8 mouse cellular contexts compared by ENCODE assay signal in the genomic region with DNA sequence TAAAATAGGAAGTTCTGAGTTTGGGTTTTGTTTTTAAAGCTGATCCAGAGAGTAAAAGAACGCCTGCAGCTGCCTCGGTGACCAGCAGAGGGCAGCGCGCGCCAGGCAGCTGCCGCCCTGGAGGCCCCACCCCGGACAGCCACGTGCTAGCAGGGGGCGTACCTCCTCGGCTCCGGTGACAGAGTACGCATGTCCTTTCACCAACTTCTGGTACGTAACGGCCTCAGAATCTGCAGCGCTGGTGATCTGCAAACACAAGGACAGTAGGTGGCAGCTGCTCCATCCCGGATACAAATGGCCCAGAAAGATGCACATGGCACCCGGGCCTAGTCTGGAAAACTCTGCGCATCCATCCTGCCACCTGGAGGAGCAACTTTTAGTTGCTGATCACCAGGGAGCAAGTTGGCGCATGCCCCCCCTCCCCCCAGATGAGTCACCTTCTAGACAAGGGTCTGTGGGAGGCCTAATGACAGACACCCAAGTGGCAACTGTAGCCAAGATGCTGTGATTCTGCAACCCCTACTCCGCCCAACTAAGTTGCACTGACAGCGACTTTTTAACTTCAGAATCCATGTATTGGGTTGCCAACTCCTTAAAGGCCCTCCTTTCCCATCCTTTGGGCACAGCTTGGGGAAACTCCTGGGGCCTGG. TPM values are rescaled to one million over a fixed set of nuclear protein-coding genes. Genes with fewer than 3 reads are reported as not detected.
DNase-seq lines count a peak whose midpoint lies in the region; ATAC-seq lines count a peak whose summit lies in the region.

No protein-coding gene starts in this region.

- 0 out of 2 replicates have a peak overlapping the region, but pooled peaks have one; percentile 4 for H3K9ac ChIP-seq in intestine, embryonic 16.5 days (ENCODE audit: low read depth, low read length)
- no peak overlapping the region for H3K9ac ChIP-seq in midbrain, embryonic 11.5 days (ENCODE audit: low read length)

- peak overlapping the region; percentile 43; the same call in 1 of the 2 replicates for H3K4me2 ChIP-seq in intestine, embryonic 16.5 days (ENCODE audit: low read depth, low read length)
- H3K4me2 ChIP-seq in midbrain, embryonic 11.5 days, result peak overlapping the region; percentile 39

- WGBS in embryonic facial prominence, embryonic 10.5 days, result 10% methylated on average over 21 of the region's 21 CpGs
- 11% methylated on average over 21 of the region's 21 CpGs for WGBS in intestine, embryonic 16.5 days
- whole genome bisulfite sequencing in midbrain, embryonic 11.5 days, result 9% methylated on average over 21 of the region's 21 CpGs

- H3K4me1 ChIP-seq in embryonic facial prominence, embryonic 10.5 days, result peaks cover 23% of the 10 kb centered on the region
- H3K4me1 ChIP-seq in intestine, embryonic 16.5 days (ENCODE audit: control insufficient read depth, insufficient read depth, low read length), result peaks cover 13% of the 10 kb centered on the region
- H3K4me1 ChIP-seq in midbrain, embryonic 11.5 days (ENCODE audit: control insufficient read depth, insufficient read depth, low read length), result 0 out of 2 replicates have a peak, but pooled peaks cover 2% of the 10 kb centered on the region

- H3K36me3 ChIP-seq in embryonic facial prominence, embryonic 10.5 days (replicated peaks), result peaks cover 86% of the 10 kb centered on the region
- peaks cover 7% of the 10 kb centered on the region for H3K36me3 ChIP-seq in intestine, embryonic 16.5 days (ENCODE audit: control insufficient read depth, insufficient read depth, low read length)
- H3K36me3 ChIP-seq in midbrain, embryonic 11.5 days (ENCODE audit: control insufficient read depth, insufficient read depth, low read length), result peaks cover 8% of the 10 kb centered on the region; the same call in 1 of the 2 replicates

- peak overlapping the region; percentile 50 for H3K4me3 ChIP-seq in embryonic facial prominence, embryonic 10.5 days
- peak overlapping the region; percentile 29 for H3K4me3 ChIP-seq in intestine, embryonic 16.5 days (ENCODE audit: low read length)
- peak overlapping the region; percentile 5; the same call in 1 of the 2 replicates for H3K4me3 ChIP-seq in midbrain, embryonic 11.5 days (ENCODE audit: low read depth, low read length)

- H3K27me3 ChIP-seq in embryonic facial prominence, embryonic 10.5 days (replicated peaks; ENCODE audit: low read depth, poor library complexity, severe bottlenecking), result no peaks in the 10 kb centered on the region
- H3K27me3 ChIP-seq in intestine, embryonic 16.5 days (replicated peaks; ENCODE audit: control insufficient read depth, insufficient read depth, low read length), result no peaks in the 10 kb centered on the region
- no peaks in the 10 kb centered on the region for H3K27me3 ChIP-seq in midbrain, embryonic 11.5 days (ENCODE audit: control insufficient read depth, insufficient read depth, low read length)

- peak; percentile 96 for DNase-seq in adrenal gland, postnatal 14 days
- DNase-seq in embryonic facial prominence, embryonic 10.5 days (ENCODE audit: low spot score), result peak; percentile 92
- peak; percentile 50 for DNase-seq in gonadal fat pad, adult 2 months (ENCODE audit: low read depth)
- DNase-seq in left cerebral cortex, postnatal 36 days (ENCODE audit: low spot score in 2 of 2), result peak; percentile 89 to 92
- peak; percentile 97 for DNase-seq in midbrain, embryonic 11.5 days (ENCODE audit: low spot score, missing footprints)
- DNase-seq in right cerebral cortex, postnatal 4 days, result peak; percentile 90
- DNase-seq in yolk sac, embryonic 10.5 days (ENCODE audit: low spot score), result peak; percentile 86

- ATAC-seq in intestine, embryonic 16.5 days, result peak; percentile 94
- peak; percentile 93 for ATAC-seq in midbrain, embryonic 11.5 days (ENCODE audit: low FRiP score)

- H3K27ac ChIP-seq in embryonic facial prominence, embryonic 10.5 days (replicated peaks), result peak overlapping the region; percentile 67
- H3K27ac ChIP-seq in intestine, embryonic 16.5 days (ENCODE audit: low read length), result peak overlapping the region; percentile 45; the same call in 1 of the 2 replicates
- H3K27ac ChIP-seq in midbrain, embryonic 11.5 days (ENCODE audit: low read depth, low read length), result no peak overlapping the region

- intact Hi-C loops in left cerebral cortex, postnatal 36 days (cut with DNase I), result loop anchor here (1.0 to 2.0 kb wide), 2 partner anchors 27 to 49 kb away; partner anchors contain the start of gene Capn2

- no peaks in the 10 kb centered on the region for H3K9me3 ChIP-seq in embryonic facial prominence, embryonic 10.5 days
- no peaks in the 10 kb centered on the region for H3K9me3 ChIP-seq in intestine, embryonic 16.5 days (ENCODE audit: control insufficient read depth, low read length)
- H3K9me3 ChIP-seq in midbrain, embryonic 11.5 days (ENCODE audit: control insufficient read depth, low read length), result no peaks in the 10 kb centered on the region

RNA-seq across cellular contexts. Expression of gene Capn2, which starts 27.5 kb away (rescaled TPM):
- 72.2 and 78.0 TPM in 2 replicates for total RNA-seq in adrenal gland, postnatal 14 days (2021)
- polyA plus RNA-seq in embryonic facial prominence, embryonic 10.5 days (2016; fragmentation: Nextera tagmentation; extraction: Ambion mirVana), result 75.1 and 84.8 TPM in 2 replicates
- 54.3 and 56.7 TPM in 2 replicates for polyA plus RNA-seq in gonadal fat pad, adult 2 months (2012; rRNA removed)
- polyA plus RNA-seq in intestine, embryonic 16.5 days (2015; fragmentation: Nextera tagmentation; extraction: Ambion mirVana), result 74.8 and 77.0 TPM in 2 replicates
- total RNA-seq in left cerebral cortex, postnatal 36 days (2021), result 10 to 100 TPM; 59.1 to 63.6 TPM
- 76.3 and 77.0 TPM in 2 replicates for polyA plus RNA-seq in midbrain, embryonic 11.5 days (2014; fragmentation: Nextera tagmentation; extraction: Ambion mirVana)
